Mouse (Mus musculus) frontal cortex, adult 2 months (tissue): Measurements from ENCODE around the gene Sftpd. TPM values are rescaled to one million over a fixed set of nuclear protein-coding genes. Genes with fewer than 3 reads are reported as not detected.

Experiments
- polyA plus RNA-seq: library from polyadenylated mRNA; depleted of rRNA; stranded (reverse); fragments of >200 nt; gene quantifications from 2 replicates; pipeline ENCODE4 v1.2.3, GENCODE M21; 2012; rRNA removed

Gene Sftpd
- polyA plus RNA-seq, 1 experiment = not detected

Other genes starting within 250 kb of the Sftpd start
- 46.4 and 47.7 TPM in 2 replicates for gene Tspan14, start 218.3 kb downstream of the Sftpd start, polyA plus RNA-seq
- gene Fam213a, start 171.4 kb downstream of the Sftpd start, polyA plus RNA-seq = 137 and 138 TPM in 2 replicates
- 0.55 and 0.66 TPM in 2 replicates for gene Dydc2, start 115.9 kb downstream of the Sftpd start, polyA plus RNA-seq
- not detected in 2 replicates for gene Dydc1, start 112.2 kb downstream of the Sftpd start, polyA plus RNA-seq
- gene Mat1a, start 80.1 kb downstream of the Sftpd start, polyA plus RNA-seq = 0.06 TPM in 1 of 2 replicates, not detected in the other
- not detected in 2 replicates for gene Sftpa1, start 53.4 kb downstream of the Sftpd start, polyA plus RNA-seq
- not detected in 2 replicates for gene Mbl1, start 33.7 kb downstream of the Sftpd start, polyA plus RNA-seq
- 0.06 TPM in 1 of 2 replicates, not detected in the other for gene Gm2832, start 93.7 kb upstream of the Sftpd start, polyA plus RNA-seq
- gene Gm5798, start 163.5 kb upstream of the Sftpd start, polyA plus RNA-seq = not detected in 2 replicates
- gene Gm7945, start 201.2 kb upstream of the Sftpd start, polyA plus RNA-seq = not detected in 2 replicates
- not detected in 2 replicates for gene Gm6482, start 223.1 kb upstream of the Sftpd start, polyA plus RNA-seq